Mouse (Mus musculus): Measurements from ENCODE around the gene Ppp6r2. TPM values are rescaled to one million over a fixed set of nuclear protein-coding genes. Genes with fewer than 3 reads are reported as not detected.

The Ppp6r2 gene
- total and polyA plus RNA-seq, 3 experiments: 8.7 to 14.7 (median 10.3) TPM

DNA sequence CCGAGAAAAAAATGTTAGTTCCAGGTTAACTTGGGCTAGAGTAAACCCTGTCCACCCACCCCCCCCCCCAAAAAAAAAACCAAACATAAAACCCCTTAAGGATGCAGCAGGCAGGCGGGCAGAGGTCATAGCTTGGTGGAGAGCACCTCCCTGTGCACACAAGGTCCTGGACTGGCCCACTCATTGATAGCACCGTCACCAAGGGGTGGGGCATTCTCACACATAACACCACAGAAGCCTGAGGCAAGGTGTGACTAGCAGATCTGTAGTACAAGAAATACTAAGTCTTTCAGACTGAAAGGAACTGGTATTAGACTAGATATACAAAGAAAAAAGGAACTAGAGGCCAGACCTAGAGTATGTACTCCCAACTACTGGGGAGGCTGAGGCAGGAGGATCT lies 80.2 kb downstream of the Ppp6r2 start:
- H3K27ac ChIP-seq (ENCODE audit: insufficient read depth, low read depth): no peak overlapping the region
- no peak overlapping the region for H3K4me2 ChIP-seq (ENCODE audit: insufficient read depth, low read depth, poor library complexity, severe bottlenecking)
- TF ChIP-seq UBTF (IDR thresholded peaks at IDR 0.05; ENCODE audit: low read depth, low read length) (no peak), TCF12 (IDR thresholded peaks at IDR 0.05; ENCODE audit: low read depth, low read length) (no peak), E2F4 (IDR thresholded peaks at IDR 0.05; ENCODE audit: insufficient replicate concordance, low read depth, low read length) (no peak), SMC3 (IDR thresholded peaks at IDR 0.05; ENCODE audit: low read depth, low read length) (no peak), ZKSCAN1 (IDR thresholded peaks at IDR 0.05; ENCODE audit: borderline replicate concordance, low read depth, low read length) (no peak), MAZ (IDR thresholded peaks at IDR 0.05; ENCODE audit: low read depth, low read length) (no peak), JUND (conservative IDR thresholded peaks at IDR 0.05; ENCODE audit: low read depth, low read length) (no peak), CTCF (conservative IDR thresholded peaks at IDR 0.05 in 1 of 2, IDR thresholded peaks at IDR 0.05 in 1 of 2; ENCODE audit: low read depth in 2 of 2, low read length in 2 of 2) (no peak), CHD2 (IDR thresholded peaks at IDR 0.05; ENCODE audit: low read length) (no peak), TBP (conservative IDR thresholded peaks at IDR 0.05; ENCODE audit: low read depth, low read length) (no peak), ZNF384 (IDR thresholded peaks at IDR 0.05; ENCODE audit: low read depth, low read length) (no peak), SIN3A (IDR thresholded peaks at IDR 0.05; ENCODE audit: low read length) (no peak), ETS1 (conservative IDR thresholded peaks at IDR 0.05; ENCODE audit: low read depth, low read length) (no peak), EP300 (IDR thresholded peaks at IDR 0.05; ENCODE audit: low read length) (no peak), IRF4 (IDR thresholded peaks at IDR 0.05; ENCODE audit: low read depth, low read length) (no peak), CHD1 (IDR thresholded peaks at IDR 0.05; ENCODE audit: low read depth, low read length) (no peak), GABPA (IDR thresholded peaks at IDR 0.05; ENCODE audit: insufficient replicate concordance, low read depth, low read length) (no peak), PAX5 (IDR thresholded peaks at IDR 0.05; ENCODE audit: low read length) (no peak)
- no peaks in the 10 kb centered on the region for H3K79me2 ChIP-seq (replicated peaks; ENCODE audit: control insufficient read depth, extremely low read depth, insufficient read depth, poor library complexity, severe bottlenecking)
- no peaks in the 10 kb centered on the region for H3K27me3 ChIP-seq (replicated peaks)
- peaks cover 0 to 9% of the 10 kb centered on the region in 2 experiments; a peak in 2 of 4 replicates for H3K4me1 ChIP-seq (ENCODE audit: control insufficient read depth in 1 of 2, insufficient read depth in 2 of 2)
- H3K9me3 ChIP-seq (replicated peaks; ENCODE audit: low read length): no peaks in the 10 kb centered on the region
- no peak overlapping the region for H3K4me3 ChIP-seq (replicated peaks in 1 of 3; ENCODE audit: low read depth in 2 of 3, low read length in 2 of 3, poor library complexity in 1 of 3)
- dilution Hi-C loops (cut with MboI; ENCODE audit: extremely low pct_ligation_motif_present, extremely low pct_unique_long_range_greater_than_20kb, low sequenced_read_pairs) (no loop called here), in situ Hi-C loops (cut with MboI; ENCODE audit: low pct_ligation_motif_present, low pct_unique_long_range_greater_than_20kb, low sequenced_read_pairs) (no loop called here)
- no peak overlapping the region for H3K9ac ChIP-seq (ENCODE audit: insufficient read depth, low read depth)
- DNase-seq (ENCODE audit: extremely low read depth): no peak
- H3K36me3 ChIP-seq (replicated peaks in 1 of 2; ENCODE audit: control insufficient read depth in 1 of 2, insufficient read depth in 1 of 2, low read length in 1 of 2): peaks cover 69 to 92% of the 10 kb centered on the region in 2 experiments

GRCm38 (mm10) chr15:89292795-89293194 lies 81.4 kb downstream of the Ppp6r2 start:
- Histone ChIP-seq H3K27ac (ENCODE audit: insufficient read depth, low read depth) (no peak overlapping the region), H3K79me2 (replicated peaks; ENCODE audit: control insufficient read depth, extremely low read depth, insufficient read depth, poor library complexity, severe bottlenecking) (no peaks in the 10 kb centered on the region), H3K27me3 (replicated peaks) (no peaks in the 10 kb centered on the region), H3K9me3 (replicated peaks; ENCODE audit: low read length) (no peaks in the 10 kb centered on the region), H3K9ac (ENCODE audit: insufficient read depth, low read depth) (no peak overlapping the region), H3K36me3 (replicated peaks in 1 of 2; ENCODE audit: control insufficient read depth in 1 of 2, insufficient read depth in 1 of 2, low read length in 1 of 2) (peaks cover 64 to 90% of the 10 kb centered on the region in 2 experiments), H3K4me2 (ENCODE audit: insufficient read depth, low read depth, poor library complexity, severe bottlenecking) (no peak overlapping the region), H3K4me3 (replicated peaks in 1 of 3; ENCODE audit: low read depth in 2 of 3, low read length in 2 of 3, poor library complexity in 1 of 3) (no peak overlapping the region), H3K4me1 (ENCODE audit: control insufficient read depth in 1 of 2, insufficient read depth in 2 of 2) (peaks cover 0 to 9% of the 10 kb centered on the region in 2 experiments; a peak in 2 of 4 replicates)
- no peak for DNase-seq (ENCODE audit: extremely low read depth)
- in situ Hi-C loops (cut with MboI; ENCODE audit: low pct_ligation_motif_present, low pct_unique_long_range_greater_than_20kb, low sequenced_read_pairs) (no loop called here), dilution Hi-C loops (cut with MboI; ENCODE audit: extremely low pct_ligation_motif_present, extremely low pct_unique_long_range_greater_than_20kb, low sequenced_read_pairs) (no loop called here)
- TF ChIP-seq USF1 (IDR thresholded peaks at IDR 0.05; ENCODE audit: low read depth, low read length) (no peak), CHD2 (IDR thresholded peaks at IDR 0.05; ENCODE audit: low read length) (no peak), CTCF (conservative IDR thresholded peaks at IDR 0.05 in 1 of 2, IDR thresholded peaks at IDR 0.05 in 1 of 2; ENCODE audit: low read depth in 2 of 2, low read length in 2 of 2) (no peak), NELFE (IDR thresholded peaks at IDR 0.05; ENCODE audit: low read depth, low read length) (no peak), POLR2AphosphoS2 (IDR thresholded peaks at IDR 0.05; ENCODE audit: low read depth, low read length) (no peak), MYC (IDR thresholded peaks at IDR 0.05; ENCODE audit: low read depth, low read length) (no peak), RAD21 (IDR thresholded peaks at IDR 0.05; ENCODE audit: low read depth, low read length) (no peak), MAX (IDR thresholded peaks at IDR 0.05; ENCODE audit: low read length) (no peak), JUN (IDR thresholded peaks at IDR 0.05; ENCODE audit: insufficient read depth, low read depth, low read length) (no peak), CHD1 (IDR thresholded peaks at IDR 0.05; ENCODE audit: low read depth, low read length) (no peak), GABPA (IDR thresholded peaks at IDR 0.05; ENCODE audit: insufficient replicate concordance, low read depth, low read length) (no peak), MAZ (IDR thresholded peaks at IDR 0.05; ENCODE audit: low read depth, low read length) (no peak), HCFC1 (IDR thresholded peaks at IDR 0.05; ENCODE audit: low read depth, low read length) (no peak), MXI1 (IDR thresholded peaks at IDR 0.05; ENCODE audit: low read depth, low read length) (no peak), ELF1 (IDR thresholded peaks at IDR 0.05; ENCODE audit: low read depth, low read length) (no peak), NRF1 (IDR thresholded peaks at IDR 0.05; ENCODE audit: low read depth, low read length) (no peak), JUND (conservative IDR thresholded peaks at IDR 0.05; ENCODE audit: low read depth, low read length) (no peak), POLR2A (IDR thresholded peaks at IDR 0.05; ENCODE audit: low read depth, low read length) (no peak)
